Mouse (Mus musculus): ENCODE measurements at regions not wholly inside any gene's neighbourhood (a gene's known extent, or its start where the extent isn't known, plus 50 kb on each side); places are given as distances from the start of the nearest gene placed in this dataset.

- WGBS = 90% methylated on average over 3 of the region's 3 CpGs
- no peaks in the 10 kb centered on the region for H3K9me3 ChIP-seq
- H3K4me3 ChIP-seq = no peak overlapping the region
- H3K4me1 ChIP-seq (replicated peaks) = no peaks in the 10 kb centered on the region
- no peak overlapping the region for H3K4me2 ChIP-seq
- no peak overlapping the region for H3K27ac ChIP-seq
- H3K27me3 ChIP-seq = no peaks in the 10 kb centered on the region
- no peaks in the 10 kb centered on the region for H3K36me3 ChIP-seq
- ATAC-seq (ENCODE audit: low FRiP score) = no peak
- H3K9ac ChIP-seq = no peak overlapping the region
Measured at GRCm38 (mm10) chr7:40381244-40381643, 516.9 kb upstream of the Vstm2b start.

GRCm38 (mm10) chr7:40388152-40388551 is 510.0 kb upstream of the Vstm2b start:
- Histone ChIP-seq H3K27me3 (no peaks in the 10 kb centered on the region), H3K27ac (no peak overlapping the region), H3K9ac (no peak overlapping the region), H3K4me2 (no peak overlapping the region), H3K36me3 (no peaks in the 10 kb centered on the region), H3K4me1 (replicated peaks) (peaks cover 30% of the 10 kb centered on the region), H3K4me3 (no peak overlapping the region), H3K9me3 (no peaks in the 10 kb centered on the region)
- whole genome bisulfite sequencing = 94% methylated on average over 5 of the region's 5 CpGs
- ATAC-seq (ENCODE audit: low FRiP score) = no peak

GRCm38 (mm10) chr7:40389795-40390194 is 508.3 kb upstream of the Vstm2b start:
- ATAC-seq (ENCODE audit: low FRiP score) = no peak
- no peaks in the 10 kb centered on the region for H3K27me3 ChIP-seq
- no peak overlapping the region for H3K4me2 ChIP-seq
- no peak overlapping the region for H3K4me3 ChIP-seq
- WGBS = 46% methylated on average over 3 of the region's 3 CpGs
- H3K4me1 ChIP-seq (replicated peaks) = peaks cover 32% of the 10 kb centered on the region
- H3K9ac ChIP-seq = no peak overlapping the region
- no peaks in the 10 kb centered on the region for H3K36me3 ChIP-seq
- no peak overlapping the region for H3K27ac ChIP-seq
- no peaks in the 10 kb centered on the region for H3K9me3 ChIP-seq

- no peak overlapping the region for H3K9ac ChIP-seq
- H3K27me3 ChIP-seq = no peaks in the 10 kb centered on the region
- peaks cover 32% of the 10 kb centered on the region for H3K4me1 ChIP-seq (replicated peaks)
- H3K36me3 ChIP-seq = no peaks in the 10 kb centered on the region
- H3K27ac ChIP-seq = no peak overlapping the region
- H3K4me3 ChIP-seq = no peak overlapping the region
- 10% methylated on average over 3 of the region's 3 CpGs for WGBS
- ATAC-seq (ENCODE audit: low FRiP score) = peak; percentile 36; the same call in 1 of the 2 replicates
- H3K4me2 ChIP-seq = no peak overlapping the region
- no peaks in the 10 kb centered on the region for H3K9me3 ChIP-seq
Measured at GRCm38 (mm10) chr7:40390927-40391326, 507.2 kb upstream of the Vstm2b start.

GRCm38 (mm10) chr7:40391626-40392025 is 506.5 kb upstream of the Vstm2b start:
- peaks cover 32% of the 10 kb centered on the region for H3K4me1 ChIP-seq (replicated peaks)
- H3K4me3 ChIP-seq = no peak overlapping the region
- H3K27me3 ChIP-seq = no peaks in the 10 kb centered on the region
- no peaks in the 10 kb centered on the region for H3K9me3 ChIP-seq
- WGBS = 55% methylated on average over 3 of the region's 3 CpGs
- H3K36me3 ChIP-seq = no peaks in the 10 kb centered on the region
- H3K4me2 ChIP-seq = no peak overlapping the region
- ATAC-seq (ENCODE audit: low FRiP score) = peak; percentile 31; the same call in 1 of the 2 replicates
- H3K9ac ChIP-seq = no peak overlapping the region
- peak overlapping the region; percentile 60; the same call in 1 of the 2 replicates for H3K27ac ChIP-seq

GRCm38 (mm10) chr7:40392207-40392606 is 505.9 kb upstream of the Vstm2b start:
- Histone ChIP-seq H3K27me3 (no peaks in the 10 kb centered on the region), H3K36me3 (no peaks in the 10 kb centered on the region), H3K9me3 (no peaks in the 10 kb centered on the region), H3K9ac (no peak overlapping the region), H3K27ac (peak overlapping the region; percentile 60; the same call in 1 of the 2 replicates), H3K4me2 (no peak overlapping the region), H3K4me1 (replicated peaks) (peaks cover 32% of the 10 kb centered on the region), H3K4me3 (no peak overlapping the region)
- 13% methylated on average over 3 of the region's 3 CpGs for WGBS
- peak; percentile 82 for ATAC-seq (ENCODE audit: low FRiP score)

- WGBS = 68% methylated on average over 1 of the region's 1 CpGs
- Histone ChIP-seq H3K27ac (peak overlapping the region; percentile 60), H3K36me3 (no peaks in the 10 kb centered on the region), H3K4me3 (no peak overlapping the region), H3K27me3 (no peaks in the 10 kb centered on the region), H3K9me3 (no peaks in the 10 kb centered on the region), H3K4me1 (replicated peaks) (peaks cover 32% of the 10 kb centered on the region), H3K9ac (no peak overlapping the region), H3K4me2 (no peak overlapping the region)
- no peak for ATAC-seq (ENCODE audit: low FRiP score)
Measured at GRCm38 (mm10) chr7:40392699-40393098, 505.4 kb upstream of the Vstm2b start.

GRCm38 (mm10) chr7:40398266-40398665 is 499.9 kb upstream of the Vstm2b start:
- Histone ChIP-seq H3K4me1 (replicated peaks) (peaks cover under 1% of the 10 kb centered on the region; the same call in 1 of the 2 replicates), H3K9me3 (no peaks in the 10 kb centered on the region), H3K9ac (no peak overlapping the region), H3K27ac (no peak overlapping the region), H3K36me3 (no peaks in the 10 kb centered on the region), H3K4me2 (no peak overlapping the region), H3K27me3 (no peaks in the 10 kb centered on the region), H3K4me3 (no peak overlapping the region)
- no peak for ATAC-seq (ENCODE audit: low FRiP score)
- 60% methylated on average over 5 of the region's 5 CpGs for WGBS

- no peaks in the 10 kb centered on the region for H3K9me3 ChIP-seq
- H3K27ac ChIP-seq = no peak overlapping the region
- 79% methylated on average over 2 of the region's 2 CpGs for WGBS
- H3K36me3 ChIP-seq = no peaks in the 10 kb centered on the region
- no peak for ATAC-seq (ENCODE audit: low FRiP score)
- no peaks in the 10 kb centered on the region for H3K4me1 ChIP-seq (replicated peaks)
- H3K9ac ChIP-seq = no peak overlapping the region
- H3K27me3 ChIP-seq = no peaks in the 10 kb centered on the region
- H3K4me3 ChIP-seq = no peak overlapping the region
- H3K4me2 ChIP-seq = no peak overlapping the region
Measured at GRCm38 (mm10) chr7:40419332-40419731, 478.8 kb upstream of the Vstm2b start.

GRCm38 (mm10) chr7:40422125-40422524 is 476.0 kb upstream of the Vstm2b start:
- Histone ChIP-seq H3K36me3 (no peaks in the 10 kb centered on the region), H3K27ac (no peak overlapping the region), H3K4me2 (no peak overlapping the region), H3K4me3 (no peak overlapping the region), H3K9ac (no peak overlapping the region), H3K9me3 (no peaks in the 10 kb centered on the region), H3K4me1 (replicated peaks) (no peaks in the 10 kb centered on the region), H3K27me3 (no peaks in the 10 kb centered on the region)
- no peak for ATAC-seq (ENCODE audit: low FRiP score)
- 76% methylated on average over 4 of the region's 4 CpGs for WGBS

GRCm38 (mm10) chr7:40429416-40429815 is 468.7 kb upstream of the Vstm2b start:
- H3K36me3 ChIP-seq = no peaks in the 10 kb centered on the region
- no peak overlapping the region for H3K9ac ChIP-seq
- no peak overlapping the region for H3K27ac ChIP-seq
- no peak for ATAC-seq (ENCODE audit: low FRiP score)
- H3K27me3 ChIP-seq = no peaks in the 10 kb centered on the region
- H3K4me2 ChIP-seq = no peak overlapping the region
- no peaks in the 10 kb centered on the region for H3K9me3 ChIP-seq
- H3K4me3 ChIP-seq = no peak overlapping the region
- no peaks in the 10 kb centered on the region for H3K4me1 ChIP-seq (replicated peaks)
- WGBS = 84% methylated on average over 2 of the region's 2 CpGs

GRCm38 (mm10) chr7:40433906-40434305 is 464.2 kb upstream of the Vstm2b start:
- no peak overlapping the region for H3K27ac ChIP-seq
- no peaks in the 10 kb centered on the region for H3K4me1 ChIP-seq (replicated peaks)
- no peak overlapping the region for H3K9ac ChIP-seq
- no peak overlapping the region for H3K4me3 ChIP-seq
- no peaks in the 10 kb centered on the region for H3K9me3 ChIP-seq
- ATAC-seq (ENCODE audit: low FRiP score) = no peak
- no peak overlapping the region for H3K4me2 ChIP-seq
- WGBS = 78% methylated on average over 2 of the region's 2 CpGs
- no peaks in the 10 kb centered on the region for H3K36me3 ChIP-seq
- no peaks in the 10 kb centered on the region for H3K27me3 ChIP-seq

- Histone ChIP-seq H3K9me3 (no peaks in the 10 kb centered on the region), H3K27ac (no peak overlapping the region), H3K36me3 (no peaks in the 10 kb centered on the region), H3K9ac (no peak overlapping the region), H3K27me3 (no peaks in the 10 kb centered on the region), H3K4me1 (replicated peaks) (no peaks in the 10 kb centered on the region), H3K4me2 (no peak overlapping the region), H3K4me3 (no peak overlapping the region)
- 44% methylated on average over 1 of the region's 1 CpGs for WGBS
- no peak for ATAC-seq (ENCODE audit: low FRiP score)
Measured at GRCm38 (mm10) chr7:40441128-40441527, 457.0 kb upstream of the Vstm2b start.

Measured in hindbrain, embryonic 13.5 days (tissue).